Mouse (Mus musculus) liver, embryonic 16.5 days (tissue): ENCODE results near the gene Lmln. TPM values are rescaled to one million over a fixed set of nuclear protein-coding genes. Genes with fewer than 3 reads are reported as not detected.
A peak's percentile ranks its signal among the peaks of the same experiment; 100 is the strongest.
"Not testable (repeated sequence)": the region's sequence is repeated elsewhere in the genome, so short reads cannot be mapped to it uniquely, and the experiment has no call there.

Source experiments
- ATAC-seq: fragments of 200-750 bp; cut with Nextera tagmentation; 2 replicates; pipeline ENCODE4 v1.8.0; 2017; ENCODE audit warnings: low read depth, mild to moderate bottlenecking, moderate number of reproducible peaks, moderate library complexity
- H3K27ac ChIP-seq: fragments of 300-500 bp; sonication (generic); 2 replicates; pipeline ENCODE4 v1.5.1; 2014; ENCODE audit warnings: mild to moderate bottlenecking, low read length
- H3K27me3 ChIP-seq: fragments of 300-500 bp; sonication (generic); 2 replicates; pipeline ENCODE4 v1.6.1; 2014; ENCODE audit warnings: low read depth, low read length, mixed read lengths; ENCODE audit not compliant: control insufficient read depth, insufficient read depth
- H3K36me3 ChIP-seq: fragments of 300-500 bp; sonication (generic); 2 replicates; pipeline ENCODE4 v1.6.1; 2014; ENCODE audit warnings: mild to moderate bottlenecking; ENCODE audit not compliant: control insufficient read depth, insufficient read depth
- H3K4me1 ChIP-seq: fragments of 300-500 bp; sonication (generic); 2 replicates; pipeline ENCODE4 v1.6.1; 2014; ENCODE audit warnings: low read depth, low read length, mixed read lengths; ENCODE audit not compliant: control insufficient read depth
- H3K4me2 ChIP-seq: fragments of 300-500 bp; sonication (generic); 2 replicates; pipeline ENCODE4 v1.6.1; 2014; ENCODE audit warnings: low read depth, low read length, mixed read lengths
- H3K4me3 ChIP-seq: fragments of 300-500 bp; sonication (generic); 2 replicates; pipeline ENCODE4 v1.5.1; 2014; ENCODE audit warnings: low read depth, mild to moderate bottlenecking, low read length
- H3K9ac ChIP-seq: fragments of 300-500 bp; sonication (generic); 2 replicates; pipeline ENCODE4 v1.6.1; 2014; ENCODE audit warnings: low read depth, low read length
- H3K9me3 ChIP-seq: fragments of 300-500 bp; sonication (generic); replicated peaks from 2 replicates; pipeline ENCODE4 v1.6.1; 2016; ENCODE audit warnings: low read length; ENCODE audit not compliant: control insufficient read depth
- WGBS: fragments of 180-500 bp; shearing (Covaris S2); extraction: QIAGEN DNeasy Blood & Tissue Kit; methylation state at CpG from one replicate; pipeline ENCODE4 v1.1.7; 2014; ENCODE audit not compliant: insufficient replicate concordance; 5-methylcytosine and 5-hydroxymethylcytosine counted together
- polyA plus RNA-seq: library from polyadenylated mRNA; unstranded; fragments of >200 nt; fragmentation: Nextera tagmentation; extraction: Ambion mirVana; gene quantifications from 2 replicates; pipeline ENCODE4 v1.2.1, GENCODE M21; 2015

Lmln gene
- polyA plus RNA-seq, 1 experiment from 2014 or later, result 0.67 TPM

DNA sequence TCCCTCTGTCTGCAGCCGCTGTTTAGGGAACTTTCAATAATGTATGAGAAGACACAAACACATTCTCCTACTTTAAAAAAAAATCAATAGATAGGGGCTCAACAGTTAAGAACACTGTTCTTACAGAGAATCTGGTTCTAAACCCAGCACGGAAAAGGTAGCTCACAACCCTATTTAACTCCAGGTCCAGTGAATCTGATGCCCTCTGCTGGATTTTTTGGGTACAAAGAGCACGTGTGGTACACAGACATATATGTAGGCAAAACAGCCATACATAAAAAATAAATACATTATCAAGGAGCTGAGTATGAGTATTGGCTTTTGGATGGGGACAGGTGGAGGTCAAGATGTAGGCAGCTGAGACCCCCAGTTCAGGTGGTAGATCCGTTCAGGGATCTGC lies 92.7 kb downstream of the Lmln start:
- no peak overlapping the region for H3K27ac ChIP-seq
- ATAC-seq, result no peak
- no peaks in the 10 kb centered on the region for H3K4me1 ChIP-seq
- H3K4me3 ChIP-seq, result no peak overlapping the region
- H3K9me3 ChIP-seq, result no peaks in the 10 kb centered on the region
- no peak overlapping the region for H3K4me2 ChIP-seq
- H3K36me3 ChIP-seq, result no peaks in the 10 kb centered on the region
- no peaks in the 10 kb centered on the region for H3K27me3 ChIP-seq
- no peak overlapping the region for H3K9ac ChIP-seq
- 39% methylated on average over 4 of the region's 4 CpGs for WGBS

DNA sequence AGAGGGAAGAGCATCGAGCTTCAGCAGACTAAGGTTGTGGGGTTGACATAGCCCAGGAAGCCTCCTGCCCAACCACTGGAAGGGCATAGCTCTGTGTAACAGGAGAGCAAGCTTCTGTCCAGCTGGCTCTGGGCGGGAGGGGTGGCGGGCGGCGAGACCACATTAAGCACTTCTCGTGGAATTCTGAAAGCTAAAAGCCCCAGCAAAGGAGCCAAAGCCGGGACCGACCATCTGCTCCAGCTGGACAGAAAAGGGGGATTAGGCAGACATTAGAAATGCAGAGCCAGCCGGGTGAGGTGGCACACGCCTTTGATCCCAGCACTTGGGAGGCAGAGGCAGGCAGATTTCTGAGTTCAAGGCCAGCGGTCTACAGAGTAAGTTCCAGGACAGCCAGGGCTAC lies 95.7 kb downstream of the Lmln start:
- Histone ChIP-seq H3K9ac (no peak overlapping the region), H3K4me2 (no peak overlapping the region), H3K4me1 (no peaks in the 10 kb centered on the region), H3K4me3 (no peak overlapping the region), H3K27ac (no peak overlapping the region), H3K9me3 (0 out of 2 replicates have a peak, but pooled peaks cover 2% of the 10 kb centered on the region), H3K36me3 (no peaks in the 10 kb centered on the region), H3K27me3 (no peaks in the 10 kb centered on the region)
- no peak for ATAC-seq
- WGBS, result 77% methylated on average over 11 of the region's 11 CpGs

DNA sequence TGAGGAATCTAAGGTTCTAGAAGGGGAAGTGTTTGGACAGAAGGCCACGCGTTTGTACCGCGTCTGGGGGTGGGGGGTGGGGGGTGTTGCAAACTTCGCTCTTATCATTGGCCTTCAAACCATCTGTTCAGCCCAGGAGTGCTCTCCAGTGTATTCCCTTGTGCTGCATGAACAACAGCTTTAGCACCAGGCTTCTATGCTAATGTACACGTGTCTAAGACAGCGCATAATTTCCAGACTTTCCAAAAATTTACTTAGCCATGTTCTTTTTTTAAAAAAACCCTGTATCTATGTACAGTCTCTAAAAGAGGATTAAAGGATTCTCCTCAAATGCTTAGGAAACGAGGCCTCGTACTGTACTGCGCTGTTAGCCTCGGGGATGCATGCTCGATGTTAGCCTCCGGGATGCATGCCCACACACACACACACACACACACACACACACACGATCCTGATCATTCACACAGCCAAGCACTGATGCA lies 96.3 kb downstream of the Lmln start:
- H3K36me3 ChIP-seq, result no peaks in the 10 kb centered on the region
- H3K4me3 ChIP-seq, result no peak overlapping the region
- no peak overlapping the region for H3K4me2 ChIP-seq
- no peak overlapping the region for H3K9ac ChIP-seq
- 0 out of 2 replicates have a peak, but pooled peaks cover 2% of the 10 kb centered on the region for H3K9me3 ChIP-seq
- ATAC-seq, result no peak
- H3K4me1 ChIP-seq, result no peaks in the 10 kb centered on the region
- H3K27ac ChIP-seq, result no peak overlapping the region
- no peaks in the 10 kb centered on the region for H3K27me3 ChIP-seq
- 52% methylated on average over 14 of the region's 14 CpGs for WGBS

DNA sequence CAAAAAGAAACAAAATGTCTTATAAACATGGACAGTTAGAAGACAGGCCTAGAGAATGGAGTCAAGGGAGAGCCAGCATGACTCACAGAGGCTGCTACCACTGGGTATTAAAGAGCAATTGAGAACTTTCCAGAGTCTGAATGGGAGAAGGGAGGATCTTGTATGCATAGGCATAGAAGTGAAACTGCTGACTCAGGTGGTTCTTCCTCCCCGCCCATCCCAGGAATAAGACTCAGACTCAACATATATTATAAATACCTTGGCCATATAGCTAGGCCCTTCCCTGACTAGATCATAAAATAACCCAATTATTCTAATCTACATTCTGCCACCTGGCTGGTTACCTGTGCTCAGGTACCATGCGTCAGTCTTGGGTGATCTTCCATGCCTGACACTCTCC lies 97.0 kb downstream of the Lmln start:
- H3K4me2 ChIP-seq, result no peak overlapping the region
- ATAC-seq, result no peak
- H3K4me1 ChIP-seq, result no peaks in the 10 kb centered on the region
- no peaks in the 10 kb centered on the region for H3K27me3 ChIP-seq
- no peak overlapping the region for H3K27ac ChIP-seq
- no peak overlapping the region for H3K9ac ChIP-seq
- no peak overlapping the region for H3K4me3 ChIP-seq
- 75% methylated on average over 2 of the region's 2 CpGs for WGBS
- 0 out of 2 replicates have a peak, but pooled peaks cover 2% of the 10 kb centered on the region for H3K9me3 ChIP-seq
- no peaks in the 10 kb centered on the region for H3K36me3 ChIP-seq

DNA sequence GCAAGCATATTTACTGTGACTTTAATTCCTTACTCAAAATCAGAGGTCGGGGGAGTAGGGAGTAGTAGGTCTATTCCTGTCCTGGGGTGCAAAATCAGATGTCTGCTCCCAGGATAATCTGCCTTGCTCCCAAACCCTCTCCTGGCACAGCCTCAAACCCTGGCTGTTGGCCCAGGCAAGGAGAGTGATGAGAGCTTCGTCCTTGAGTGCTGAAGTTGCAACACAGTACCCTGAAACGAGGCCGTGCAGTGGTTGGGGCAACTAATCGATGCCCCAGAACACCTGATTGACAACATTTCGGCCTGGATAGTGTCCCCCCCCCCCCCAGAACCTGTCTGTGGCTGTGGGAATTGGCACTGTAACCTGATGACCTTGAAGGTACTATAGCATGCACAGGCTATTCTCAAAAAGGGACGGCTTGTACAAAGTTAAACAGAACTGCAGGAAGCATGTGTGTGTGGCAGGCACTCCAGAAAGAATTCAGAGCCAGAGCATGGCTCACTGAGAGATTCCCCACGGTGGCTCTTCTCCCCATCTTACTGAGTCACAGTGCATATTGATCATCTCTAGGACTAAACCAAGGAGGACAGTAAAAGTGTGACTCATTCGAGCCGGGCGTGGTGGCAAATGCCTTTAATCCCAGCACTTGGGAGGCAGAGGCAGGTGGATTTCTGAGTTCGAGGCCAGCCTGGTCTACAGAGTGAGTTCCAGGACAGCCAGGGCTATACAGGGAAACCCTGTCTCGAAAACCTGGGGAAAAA lies 101.2 kb downstream of the Lmln start:
- H3K27ac ChIP-seq, result no peak overlapping the region
- H3K9me3 ChIP-seq, result 0 out of 2 replicates have a peak, but pooled peaks cover 2% of the 10 kb centered on the region
- no peaks in the 10 kb centered on the region for H3K4me1 ChIP-seq
- H3K4me3 ChIP-seq, result no peak overlapping the region
- no peak overlapping the region for H3K4me2 ChIP-seq
- no peaks in the 10 kb centered on the region for H3K36me3 ChIP-seq
- WGBS, result 53% methylated on average over 13 of the region's 13 CpGs
- no peaks in the 10 kb centered on the region for H3K27me3 ChIP-seq
- peak; percentile 75 for ATAC-seq
- H3K9ac ChIP-seq, result no peak overlapping the region

DNA sequence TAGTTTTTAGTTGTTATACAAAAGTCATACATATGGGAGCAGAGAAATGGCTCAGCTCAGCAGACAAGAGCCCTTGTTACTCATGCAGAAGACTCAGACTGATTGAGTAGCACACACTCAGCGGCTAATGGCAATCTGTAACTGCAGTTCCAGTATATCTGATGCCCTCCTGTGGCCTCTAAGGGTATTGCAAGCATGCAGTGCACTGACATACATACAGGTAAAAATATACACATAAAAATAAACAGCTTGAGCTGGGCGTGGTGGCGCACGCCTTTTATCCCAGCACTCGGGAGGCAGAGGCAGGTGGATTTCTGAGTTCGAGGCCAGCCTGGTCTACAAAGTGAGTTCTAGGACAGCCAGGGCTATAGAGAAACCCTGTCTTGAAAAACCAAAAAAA lies 104.0 kb downstream of the Lmln start:
- 56% methylated on average over 6 of the region's 6 CpGs for WGBS
- H3K9me3 ChIP-seq, H3K36me3 ChIP-seq, ATAC-seq, H3K4me2 ChIP-seq, H3K9ac ChIP-seq, H3K27ac ChIP-seq, H3K4me3 ChIP-seq, H3K27me3 ChIP-seq, H3K4me1 ChIP-seq: not testable (repeated sequence)

DNA sequence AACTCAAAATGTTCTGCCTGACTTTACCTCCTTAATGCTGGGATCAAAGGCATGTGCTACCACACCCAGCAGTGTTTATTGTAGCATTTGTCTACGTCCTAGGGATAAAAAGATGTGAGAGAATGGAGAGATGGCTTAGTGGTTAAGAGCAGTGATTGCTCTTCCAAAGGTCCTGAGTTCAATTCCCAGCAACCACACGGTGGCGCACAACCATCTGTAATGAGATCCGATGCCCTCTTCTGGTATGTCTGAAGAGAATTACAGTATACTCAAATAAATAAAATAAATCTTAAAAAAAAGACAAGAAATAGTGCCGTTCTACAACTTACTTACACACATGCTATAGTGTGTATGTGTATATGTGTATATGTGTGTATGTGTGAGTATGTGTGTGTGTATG lies 105.2 kb downstream of the Lmln start:
- H3K9ac ChIP-seq, result no peak overlapping the region
- H3K36me3 ChIP-seq, result no peaks in the 10 kb centered on the region
- ATAC-seq, result no peak
- no peak overlapping the region for H3K27ac ChIP-seq
- H3K9me3 ChIP-seq, result no peaks in the 10 kb centered on the region
- H3K4me2 ChIP-seq, result no peak overlapping the region
- no peaks in the 10 kb centered on the region for H3K27me3 ChIP-seq
- WGBS, result 35% methylated on average over 5 of the region's 5 CpGs
- H3K4me1 ChIP-seq, result no peaks in the 10 kb centered on the region; the same call in 1 of the 2 replicates
- H3K4me3 ChIP-seq, result no peak overlapping the region

DNA sequence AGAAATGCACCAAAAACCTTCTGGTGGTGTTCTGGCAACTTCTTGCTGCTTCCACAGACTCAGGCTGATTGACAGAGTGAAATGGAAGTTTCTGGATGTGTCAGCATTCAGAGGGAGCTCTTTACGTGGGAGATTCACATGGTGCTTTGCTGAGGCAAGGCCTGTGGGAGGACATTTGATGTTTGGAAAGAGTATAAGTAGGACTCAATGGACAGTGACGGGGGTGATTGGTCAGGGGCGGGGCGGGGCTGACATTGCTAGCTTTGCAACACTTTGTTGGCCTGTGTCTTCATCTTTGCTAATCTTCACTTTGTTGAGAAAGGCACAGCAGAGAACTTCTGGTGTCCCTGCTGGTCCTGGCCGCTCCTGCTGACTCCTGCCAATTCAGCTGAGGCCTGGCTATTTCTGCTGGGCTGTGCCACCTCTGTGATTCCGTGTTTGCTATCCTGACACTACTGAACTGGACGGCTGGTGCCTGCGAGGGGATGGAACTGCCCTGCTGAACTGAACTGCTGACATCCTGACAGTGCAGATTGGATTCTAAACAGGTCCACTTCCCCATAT lies 107.2 kb downstream of the Lmln start:
- Histone ChIP-seq H3K4me3 (no peak overlapping the region), H3K27me3 (no peaks in the 10 kb centered on the region), H3K27ac (no peak overlapping the region)

More for the DNA sequence above, 107.2 kb downstream of the Lmln start:
- Histone ChIP-seq H3K9me3 (no peaks in the 10 kb centered on the region), H3K4me2 (no peak overlapping the region), H3K4me1 (no peaks in the 10 kb centered on the region; the same call in 1 of the 2 replicates), H3K9ac (no peak overlapping the region), H3K36me3 (no peaks in the 10 kb centered on the region)
- no peak for ATAC-seq
- WGBS, result 55% methylated on average over 8 of the region's 8 CpGs
